Mouse (Mus musculus): ENCODE results near the gene Ppp1r13l. TPM values are rescaled to one million over a fixed set of nuclear protein-coding genes. Genes with fewer than 3 reads are reported as not detected.

Gene Ppp1r13l
- polyA plus RNA-seq (2015; fragmentation: Nextera tagmentation; extraction: Ambion mirVana), result 3.6 and 4.1 TPM in 2 replicates

DNA sequence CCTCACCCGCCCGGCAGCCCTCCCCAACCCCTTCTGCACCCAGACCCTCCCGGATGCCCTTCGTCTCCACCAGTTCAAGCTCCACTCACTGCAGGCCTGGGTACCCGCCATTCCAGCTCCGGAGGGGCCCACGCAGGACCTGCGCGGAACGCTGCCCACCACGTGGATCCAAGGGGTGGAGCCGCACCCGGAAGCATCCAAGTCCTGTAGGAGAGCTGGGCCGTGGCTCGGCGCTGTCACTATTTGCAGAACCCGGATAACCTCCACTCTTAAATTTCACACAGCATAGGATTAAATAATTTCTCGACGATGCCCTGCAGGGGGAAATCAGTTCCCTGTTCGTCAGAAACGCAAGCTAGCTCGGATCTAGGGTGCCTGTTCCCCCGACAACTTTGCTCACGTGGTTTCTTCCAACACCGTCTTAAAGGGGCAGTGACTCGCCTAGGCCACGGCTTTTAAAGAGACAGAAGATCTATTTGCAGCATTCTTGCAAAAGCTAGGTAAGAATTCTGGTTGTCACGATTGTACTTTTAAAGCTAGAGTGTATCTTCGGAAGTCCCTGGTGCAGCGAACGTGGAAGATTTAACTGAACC is at the start of gene Ppp1r13l, which contains the start of gene Cd3eap:
TSS of gene Ppp1r13l (plus strand) at position 451 of the 593 bp plus-strand sequence.
TSS of gene Cd3eap (minus strand) at position 185 of the 593 bp plus-strand sequence.
- peak within 1 kb of the TSS; percentile 73 for H3K9ac ChIP-seq
- under 1% methylated on average over 30 of the region's 31 CpGs for WGBS
- H3K4me1 ChIP-seq, result peaks cover 40% of the 10 kb centered on the region
- peak; percentile 83 for ATAC-seq
- H3K27ac ChIP-seq, result 0 out of 2 replicates have a peak within 1 kb of the TSS, but pooled peaks have one; percentile 17
- H3K36me3 ChIP-seq (ENCODE audit: poor library complexity, severe bottlenecking), result peaks cover 33% of the 10 kb centered on the region
- H3K9me3 ChIP-seq (replicated peaks), result no peaks in the 10 kb centered on the region
- H3K27me3 ChIP-seq, result no peaks in the 10 kb centered on the region
- H3K4me3 ChIP-seq, result peak within 1 kb of the TSS; percentile 64
- peak within 1 kb of the TSS; percentile 99 for H3K4me2 ChIP-seq

DNA sequence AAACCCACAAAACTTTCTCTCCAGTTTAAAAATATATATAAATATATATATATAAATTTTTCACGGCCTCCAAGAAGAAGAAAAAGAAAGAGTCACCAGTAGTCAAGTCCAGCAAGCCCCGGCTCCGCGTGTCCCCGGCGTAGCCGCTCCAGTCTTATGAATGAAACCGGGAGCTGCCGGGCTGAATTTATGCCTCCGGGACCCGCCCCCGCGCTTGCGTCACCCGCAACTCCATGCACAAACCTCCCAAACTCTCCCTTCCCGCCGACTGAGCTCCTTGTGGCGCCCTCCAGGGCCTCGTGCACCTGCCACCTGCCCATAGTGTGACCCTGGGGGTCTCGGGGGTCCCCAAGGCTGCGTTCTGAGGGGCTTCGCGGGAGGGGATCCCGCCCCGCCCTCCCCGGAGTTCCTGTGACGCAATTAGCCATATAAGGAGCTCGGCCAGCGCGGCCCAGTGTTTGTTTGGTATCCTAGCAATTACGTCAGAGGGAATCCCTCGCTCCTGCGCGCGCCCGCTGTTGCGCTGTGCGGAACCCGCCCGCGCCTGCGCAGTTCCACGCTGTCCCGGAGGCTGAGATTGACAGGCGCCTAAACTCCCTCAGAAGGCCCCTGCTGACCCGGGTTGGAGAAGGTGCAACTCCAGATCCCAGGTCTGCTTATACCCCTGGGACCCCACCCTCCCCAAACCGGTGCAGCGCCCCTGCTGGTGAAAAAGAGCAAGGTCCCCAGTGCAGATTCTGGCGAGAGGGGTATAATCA is 49.5 kb upstream of the Ppp1r13l start, which contains the start of gene Fosb:
TSS of gene Fosb (minus strand) at position 168 of the 758 bp plus-strand sequence.
- no peaks in the 10 kb centered on the region for H3K9me3 ChIP-seq (replicated peaks)
- WGBS, result under 1% methylated on average over 49 of the region's 49 CpGs
- H3K9ac ChIP-seq, result peak within 1 kb of the TSS; percentile 57
- peak within 1 kb of the TSS; percentile 95 for H3K4me2 ChIP-seq
- peaks cover 30% of the 10 kb centered on the region for H3K4me1 ChIP-seq
- peak; percentile 83 for ATAC-seq
- H3K36me3 ChIP-seq (ENCODE audit: poor library complexity, severe bottlenecking), result no peaks in the 10 kb centered on the region
- no peak within 1 kb of the TSS; the same call in 1 of the 2 replicates for H3K27ac ChIP-seq
- peak within 1 kb of the TSS; percentile 63 for H3K4me3 ChIP-seq
- peaks cover 39% of the 10 kb centered on the region for H3K27me3 ChIP-seq

DNA sequence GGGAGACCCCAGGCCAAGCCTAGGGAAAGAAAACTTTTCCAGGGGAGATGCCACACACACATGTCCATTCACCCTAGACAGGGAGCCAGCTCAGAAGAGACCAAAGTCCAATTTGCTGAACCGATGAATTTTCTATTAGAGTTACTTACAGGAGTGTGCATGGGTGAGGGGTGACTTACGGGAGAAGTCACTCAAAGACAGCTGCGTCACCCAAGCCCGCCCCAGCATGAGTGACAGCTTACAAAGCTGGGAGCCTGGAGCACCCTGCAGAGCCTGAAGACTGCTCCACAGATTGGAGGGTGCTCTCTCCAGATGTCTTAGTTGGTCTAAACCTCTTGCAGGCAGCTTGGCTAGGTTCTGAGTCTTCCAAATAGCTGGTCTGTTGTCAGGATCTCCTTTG is 47.6 kb upstream of the Ppp1r13l start:
- WGBS, result 42% methylated on average over 4 of the region's 4 CpGs
- Histone ChIP-seq H3K4me3 (no peak overlapping the region), H3K4me2 (no peak overlapping the region), H3K9me3 (replicated peaks) (no peaks in the 10 kb centered on the region), H3K4me1 (peaks cover 28% of the 10 kb centered on the region), H3K9ac (no peak overlapping the region), H3K27ac (no peak overlapping the region), H3K27me3 (peaks cover 20% of the 10 kb centered on the region), H3K36me3 (ENCODE audit: poor library complexity, severe bottlenecking) (no peaks in the 10 kb centered on the region)
- no peak for ATAC-seq

DNA sequence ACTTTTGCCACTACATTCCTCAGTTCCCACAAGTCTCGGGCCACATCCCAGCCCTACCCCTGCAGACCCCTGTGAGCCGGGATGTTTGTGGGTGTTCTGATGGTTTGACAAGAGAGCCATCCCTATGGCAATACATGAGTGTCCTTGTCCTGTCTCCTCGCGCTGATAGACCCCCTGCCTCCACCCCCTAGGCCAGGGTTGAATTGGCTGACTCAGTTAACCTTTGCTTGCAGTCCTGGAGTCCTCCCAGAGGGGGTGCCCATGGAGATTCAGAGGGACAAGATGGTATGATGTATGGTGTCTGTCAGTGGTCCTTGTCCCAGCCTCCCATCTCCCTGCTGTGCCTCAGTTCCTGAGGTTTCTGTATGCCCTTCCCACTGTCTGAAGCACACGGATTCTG is 45.5 kb upstream of the Ppp1r13l start:
- WGBS, result 50% methylated on average over 5 of the region's 5 CpGs
- H3K36me3 ChIP-seq (ENCODE audit: poor library complexity, severe bottlenecking), result no peaks in the 10 kb centered on the region
- H3K9me3 ChIP-seq (replicated peaks), result no peaks in the 10 kb centered on the region
- no peak overlapping the region for H3K4me2 ChIP-seq
- H3K27ac ChIP-seq, result no peak overlapping the region
- no peak overlapping the region for H3K4me3 ChIP-seq
- H3K27me3 ChIP-seq, result peaks cover 28% of the 10 kb centered on the region
- H3K9ac ChIP-seq, result no peak overlapping the region
- ATAC-seq, result no peak
- peaks cover 15% of the 10 kb centered on the region for H3K4me1 ChIP-seq

DNA sequence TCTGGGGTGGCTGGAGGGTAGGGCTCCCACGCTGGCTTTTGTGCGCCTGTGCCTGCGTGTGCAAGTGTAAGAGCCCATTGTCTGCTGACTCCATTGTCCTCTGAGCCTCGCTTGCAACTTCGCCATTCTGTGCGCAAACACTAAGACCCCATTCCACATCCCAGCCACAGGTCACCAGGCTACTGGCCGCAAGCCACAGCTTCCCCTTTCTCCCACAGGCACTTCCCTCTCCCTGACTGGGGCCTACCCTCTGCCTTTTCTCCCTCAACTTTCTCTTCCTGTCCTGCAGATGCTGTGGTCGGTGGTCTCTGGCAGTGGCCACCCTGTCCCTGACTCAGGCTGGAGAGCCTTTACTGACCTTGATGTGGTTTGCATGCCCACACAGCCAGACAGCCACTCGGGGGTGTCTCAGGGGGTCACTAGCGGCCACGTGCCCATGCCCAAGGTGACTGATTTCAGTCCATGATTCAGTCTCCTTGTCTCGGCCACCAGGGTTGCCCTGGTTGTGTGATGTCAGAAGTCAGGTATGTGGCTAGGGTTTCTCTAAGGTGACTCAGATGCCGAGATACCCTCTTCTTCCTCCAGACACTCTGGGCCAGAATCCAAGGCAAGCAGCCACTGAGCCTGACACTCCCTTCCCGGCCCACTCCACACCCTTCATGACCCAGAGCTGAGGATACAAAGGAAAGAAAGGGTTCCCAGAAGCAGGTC is 42.9 kb upstream of the Ppp1r13l start:
- Histone ChIP-seq H3K4me2 (no peak overlapping the region), H3K27me3 (peaks cover 31% of the 10 kb centered on the region), H3K27ac (no peak overlapping the region), H3K9me3 (replicated peaks) (no peaks in the 10 kb centered on the region), H3K4me1 (peaks cover 14% of the 10 kb centered on the region), H3K9ac (0 out of 2 replicates have a peak overlapping the region, but pooled peaks have one; percentile 28), H3K4me3 (no peak overlapping the region), H3K36me3 (ENCODE audit: poor library complexity, severe bottlenecking) (no peaks in the 10 kb centered on the region)
- no peak for ATAC-seq
- 44% methylated on average over 14 of the region's 14 CpGs for WGBS

DNA sequence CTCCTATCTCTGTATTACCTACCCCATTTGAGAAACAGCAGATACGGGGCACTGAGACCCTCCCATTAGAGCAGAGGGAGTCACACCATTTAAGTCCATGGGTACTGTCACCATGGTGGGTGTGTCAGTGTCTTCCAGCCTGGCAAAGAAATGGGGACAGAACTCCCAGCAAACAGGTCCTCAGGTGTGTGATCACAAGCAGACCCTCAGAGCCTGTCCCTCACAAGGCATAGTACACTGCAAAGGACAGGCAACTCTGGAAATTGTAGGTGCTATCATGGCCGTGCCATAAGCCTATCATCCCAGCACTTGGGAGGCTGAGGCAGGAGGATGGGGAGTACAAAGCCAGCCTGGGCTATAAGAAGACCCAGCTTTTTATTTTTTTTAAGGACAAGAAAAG is 41.3 kb upstream of the Ppp1r13l start:
- Histone ChIP-seq H3K4me2 (no peak overlapping the region), H3K9ac (no peak overlapping the region), H3K27me3 (peaks cover 22% of the 10 kb centered on the region), H3K36me3 (ENCODE audit: poor library complexity, severe bottlenecking) (no peaks in the 10 kb centered on the region), H3K4me3 (no peak overlapping the region), H3K9me3 (replicated peaks) (no peaks in the 10 kb centered on the region), H3K27ac (no peak overlapping the region), H3K4me1 (peaks cover 14% of the 10 kb centered on the region)
- WGBS, result 74% methylated on average over 2 of the region's 2 CpGs
- no peak for ATAC-seq

DNA sequence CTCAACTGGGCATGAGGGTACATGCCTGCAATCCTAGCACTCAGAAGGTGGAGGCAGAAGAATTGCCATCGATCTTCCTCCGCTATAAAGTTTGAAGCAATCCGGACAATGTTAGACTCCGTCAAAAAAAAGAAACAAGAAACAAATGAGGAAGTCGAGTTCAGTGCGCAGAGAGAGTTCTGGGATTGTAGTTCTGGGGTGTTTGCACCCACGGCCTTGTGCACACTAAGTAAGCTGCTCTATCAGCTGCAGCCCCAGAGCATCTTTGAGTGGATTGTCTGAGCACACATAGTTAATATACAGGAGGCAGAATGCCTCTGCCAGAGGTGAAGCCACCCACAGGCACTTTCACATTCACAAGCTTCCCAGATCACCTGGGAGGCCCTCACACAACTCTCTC is 40.9 kb upstream of the Ppp1r13l start:
- no peak overlapping the region for H3K9ac ChIP-seq
- H3K36me3 ChIP-seq (ENCODE audit: poor library complexity, severe bottlenecking), result no peaks in the 10 kb centered on the region
- H3K4me1 ChIP-seq, result peaks cover 14% of the 10 kb centered on the region
- no peak overlapping the region for H3K4me2 ChIP-seq
- no peaks in the 10 kb centered on the region for H3K9me3 ChIP-seq (replicated peaks)
- H3K27ac ChIP-seq, result no peak overlapping the region
- H3K27me3 ChIP-seq, result peaks cover 18% of the 10 kb centered on the region
- no peak for ATAC-seq
- 83% methylated on average over 7 of the region's 7 CpGs for WGBS
- no peak overlapping the region for H3K4me3 ChIP-seq

DNA sequence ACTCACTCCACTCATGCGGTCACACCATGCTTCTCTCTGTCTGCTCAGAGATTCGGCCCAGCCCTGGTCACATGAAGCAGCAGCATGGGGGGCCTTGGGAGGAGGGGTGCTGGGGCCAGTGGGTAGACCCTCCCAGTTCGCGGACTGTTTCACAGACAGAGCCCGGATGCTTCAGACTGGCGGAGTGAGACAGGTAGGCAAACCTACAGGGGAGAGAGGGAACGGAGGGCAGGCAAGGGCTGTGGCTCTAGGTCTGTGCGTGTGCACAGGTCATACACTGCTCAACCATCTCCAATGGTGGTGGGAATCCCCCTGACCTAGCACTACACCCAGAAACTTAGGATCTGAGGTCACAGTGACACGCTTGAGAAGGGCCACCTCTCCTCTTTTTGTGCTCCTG is 40.1 kb upstream of the Ppp1r13l start:
- H3K27ac ChIP-seq, result no peak overlapping the region
- peak overlapping the region; percentile 83 for H3K4me2 ChIP-seq
- peak overlapping the region; percentile 52 for H3K4me3 ChIP-seq
- peak overlapping the region; percentile 58 for H3K9ac ChIP-seq
- H3K9me3 ChIP-seq (replicated peaks), result no peaks in the 10 kb centered on the region
- no peaks in the 10 kb centered on the region for H3K36me3 ChIP-seq (ENCODE audit: poor library complexity, severe bottlenecking)
- WGBS, result 15% methylated on average over 9 of the region's 9 CpGs
- H3K4me1 ChIP-seq, result peaks cover 14% of the 10 kb centered on the region
- peak; percentile 67 for ATAC-seq
- peaks cover 18% of the 10 kb centered on the region for H3K27me3 ChIP-seq

DNA sequence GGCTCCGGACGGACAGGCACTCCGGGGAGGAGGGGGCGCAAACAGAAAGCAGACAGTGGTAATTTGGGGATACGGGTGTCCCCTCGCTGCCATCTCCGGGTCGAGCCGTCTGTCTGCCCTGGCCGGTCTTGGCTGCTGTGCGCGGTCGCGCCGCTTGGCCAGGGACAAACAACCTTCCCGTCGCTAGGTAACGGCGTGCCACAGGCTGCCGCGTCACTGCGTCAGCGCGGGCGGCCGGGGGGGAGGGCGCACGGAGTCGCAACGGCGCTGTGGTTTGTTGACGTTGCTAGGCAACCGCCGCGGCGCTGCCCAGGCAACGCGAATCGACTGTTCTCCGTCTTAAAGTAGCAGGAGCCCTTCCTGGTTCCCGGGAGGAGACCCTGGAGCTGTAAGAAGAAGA is 39.6 kb upstream of the Ppp1r13l start:
- H3K9ac ChIP-seq, result peak overlapping the region; percentile 58
- no peaks in the 10 kb centered on the region for H3K9me3 ChIP-seq (replicated peaks)
- under 1% methylated on average over 41 of the region's 41 CpGs for WGBS
- H3K4me1 ChIP-seq, result peaks cover 14% of the 10 kb centered on the region
- peaks cover 18% of the 10 kb centered on the region for H3K27me3 ChIP-seq
- H3K4me3 ChIP-seq, result peak overlapping the region; percentile 52
- peak overlapping the region; percentile 83 for H3K4me2 ChIP-seq
- H3K36me3 ChIP-seq (ENCODE audit: poor library complexity, severe bottlenecking), result no peaks in the 10 kb centered on the region
- H3K27ac ChIP-seq, result no peak overlapping the region
- peak; percentile 98 for ATAC-seq

DNA sequence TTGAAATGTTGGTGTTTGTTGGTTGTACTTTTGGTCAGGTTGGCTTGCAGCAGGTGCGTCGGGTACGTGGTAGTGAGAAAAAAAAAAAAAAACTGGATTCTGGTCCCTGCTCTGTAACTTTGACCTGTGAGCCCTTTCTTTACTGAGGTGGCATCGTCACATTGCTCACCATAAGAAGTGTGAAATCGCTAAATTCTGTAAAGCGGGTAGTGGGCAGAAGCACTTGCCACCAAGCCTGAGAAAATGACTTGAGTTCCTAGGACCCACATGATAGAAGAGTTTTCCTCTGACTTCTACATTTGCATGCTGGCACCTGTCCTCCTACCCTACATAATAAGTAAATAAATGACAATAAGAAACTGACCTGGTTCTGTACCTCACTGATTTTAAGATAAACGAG is 38.9 kb upstream of the Ppp1r13l start:
- peaks cover 14% of the 10 kb centered on the region for H3K4me1 ChIP-seq
- peak overlapping the region; percentile 52; the same call in 1 of the 2 replicates for H3K4me3 ChIP-seq
- H3K9me3 ChIP-seq (replicated peaks), result no peaks in the 10 kb centered on the region
- H3K27ac ChIP-seq, result peak overlapping the region; percentile 20; the same call in 1 of the 2 replicates
- H3K9ac ChIP-seq, result 0 out of 2 replicates have a peak overlapping the region, but pooled peaks have one; percentile 53
- no peak for ATAC-seq
- H3K27me3 ChIP-seq, result peaks cover 18% of the 10 kb centered on the region
- H3K36me3 ChIP-seq (ENCODE audit: poor library complexity, severe bottlenecking), result no peaks in the 10 kb centered on the region
- H3K4me2 ChIP-seq, result peak overlapping the region; percentile 83
- 51% methylated on average over 7 of the region's 7 CpGs for WGBS

DNA sequence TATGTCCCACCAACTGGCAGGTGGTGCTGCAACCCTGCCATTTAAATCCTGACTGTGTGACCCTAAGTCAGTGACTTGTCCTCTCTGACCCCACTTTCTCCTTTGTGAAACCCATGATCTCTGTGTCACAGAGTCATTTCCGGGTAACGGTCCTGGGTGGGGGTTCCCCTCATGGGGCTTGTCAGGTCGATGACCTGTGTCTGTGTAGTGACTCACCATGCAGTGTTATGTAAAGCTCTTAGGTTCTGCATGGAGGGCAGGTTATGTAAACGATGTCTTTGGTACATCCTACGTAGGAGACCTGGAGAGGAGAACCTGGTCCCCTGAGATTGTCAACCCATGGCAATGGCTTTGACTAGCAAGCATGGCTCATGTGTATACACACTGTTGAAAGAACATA is 38.1 kb upstream of the Ppp1r13l start:
- WGBS, result 72% methylated on average over 5 of the region's 5 CpGs
- Histone ChIP-seq H3K9ac (no peak overlapping the region), H3K4me3 (no peak overlapping the region), H3K36me3 (ENCODE audit: poor library complexity, severe bottlenecking) (no peaks in the 10 kb centered on the region), H3K4me2 (no peak overlapping the region), H3K9me3 (replicated peaks) (no peaks in the 10 kb centered on the region), H3K4me1 (peaks cover 19% of the 10 kb centered on the region), H3K27me3 (peaks cover 18% of the 10 kb centered on the region), H3K27ac (no peak overlapping the region)
- no peak for ATAC-seq

DNA sequence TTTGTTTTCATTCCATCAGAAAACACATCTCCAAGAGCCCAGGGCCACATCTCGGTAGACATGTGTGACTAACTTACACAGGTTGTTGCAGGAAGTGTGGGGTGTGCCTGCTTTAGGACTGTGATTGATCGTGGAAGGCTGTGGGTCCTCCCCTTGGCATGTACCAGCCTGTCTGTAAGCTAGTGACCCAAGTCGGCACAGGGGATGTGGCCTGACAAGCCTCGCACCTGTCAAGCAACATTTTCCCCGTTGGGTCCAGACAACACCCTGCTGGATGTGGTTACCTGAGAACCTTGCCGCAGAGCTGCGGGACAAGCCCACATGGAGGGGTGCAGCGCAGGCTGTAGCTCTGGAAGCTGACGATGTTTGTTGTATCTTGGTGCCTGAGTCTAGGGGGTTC is 37.1 kb upstream of the Ppp1r13l start:
- Histone ChIP-seq H3K9ac (no peak overlapping the region), H3K4me2 (no peak overlapping the region), H3K4me1 (peaks cover 29% of the 10 kb centered on the region), H3K9me3 (replicated peaks) (no peaks in the 10 kb centered on the region), H3K27me3 (peaks cover 15% of the 10 kb centered on the region), H3K36me3 (ENCODE audit: poor library complexity, severe bottlenecking) (no peaks in the 10 kb centered on the region), H3K4me3 (no peak overlapping the region), H3K27ac (no peak overlapping the region)
- 62% methylated on average over 9 of the region's 9 CpGs for WGBS
- ATAC-seq, result no peak
